Mouse (Mus musculus) fibroblast of lung, adult 2 months (primary cell): ENCODE measurements around the gene Pcdh17.

Experiments
- DNase-seq: peaks from one replicate; pipeline ENCODE4 v3.0.0-alpha.2; 2011; ENCODE audit warnings: low read depth

The Pcdh17 gene

GRCm38 (mm10) chr14:84443288-84443686, at the start of gene Pcdh17:
TSS of gene Pcdh17 (plus strand) at chr14:84443563.
- DNase-seq = peak; percentile 5

- no peak for DNase-seq
Observed at GRCm38 (mm10) chr14:84397137-84397536, 46.2 kb upstream of the Pcdh17 start.

GRCm38 (mm10) chr14:84424736-84425135, 18.6 kb upstream of the Pcdh17 start:
- no peak for DNase-seq

DNA sequence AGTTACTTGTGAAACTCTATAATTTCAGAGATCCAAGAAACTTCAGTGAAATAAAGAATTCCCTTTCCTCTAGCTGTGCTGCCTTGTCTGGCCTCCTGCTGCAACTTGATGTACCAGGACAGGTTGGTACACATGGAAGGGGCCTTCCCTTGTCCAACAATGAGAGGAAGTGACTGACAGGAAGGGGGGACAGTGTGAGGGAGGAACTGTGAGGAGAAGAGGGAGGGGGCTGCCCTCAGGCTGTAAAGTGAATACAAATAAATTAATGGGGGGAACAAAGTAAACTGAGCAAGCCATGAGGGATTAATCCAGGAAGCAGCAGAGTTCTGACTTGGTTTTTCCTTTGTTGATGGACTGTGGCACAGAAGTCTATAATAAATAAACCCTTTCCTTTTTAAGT, 16.7 kb upstream of the Pcdh17 start:
- DNase-seq = no peak

GRCm38 (mm10) chr14:84438066-84438770, 5.1 kb upstream of the Pcdh17 start:
- DNase-seq = no peak

DNA sequence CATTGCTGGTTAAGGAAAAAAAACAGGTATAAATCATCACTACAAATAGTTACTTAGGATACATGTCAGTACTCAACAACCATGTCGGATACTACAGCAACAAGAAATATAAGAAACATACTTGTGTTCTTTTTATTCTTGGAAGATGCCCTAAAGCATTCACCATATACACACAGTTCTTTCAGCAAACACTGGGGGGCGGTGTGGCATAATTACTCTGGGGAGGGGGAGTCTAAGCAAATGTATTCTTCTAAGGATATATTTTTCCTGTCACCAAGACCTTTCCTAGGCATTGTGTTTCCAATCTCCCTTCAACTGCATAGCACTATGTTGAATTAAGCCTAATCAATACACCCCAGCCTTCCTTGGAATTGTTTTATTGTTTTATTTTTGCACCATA, 2.5 kb upstream of the Pcdh17 start:
- no peak for DNase-seq

DNA sequence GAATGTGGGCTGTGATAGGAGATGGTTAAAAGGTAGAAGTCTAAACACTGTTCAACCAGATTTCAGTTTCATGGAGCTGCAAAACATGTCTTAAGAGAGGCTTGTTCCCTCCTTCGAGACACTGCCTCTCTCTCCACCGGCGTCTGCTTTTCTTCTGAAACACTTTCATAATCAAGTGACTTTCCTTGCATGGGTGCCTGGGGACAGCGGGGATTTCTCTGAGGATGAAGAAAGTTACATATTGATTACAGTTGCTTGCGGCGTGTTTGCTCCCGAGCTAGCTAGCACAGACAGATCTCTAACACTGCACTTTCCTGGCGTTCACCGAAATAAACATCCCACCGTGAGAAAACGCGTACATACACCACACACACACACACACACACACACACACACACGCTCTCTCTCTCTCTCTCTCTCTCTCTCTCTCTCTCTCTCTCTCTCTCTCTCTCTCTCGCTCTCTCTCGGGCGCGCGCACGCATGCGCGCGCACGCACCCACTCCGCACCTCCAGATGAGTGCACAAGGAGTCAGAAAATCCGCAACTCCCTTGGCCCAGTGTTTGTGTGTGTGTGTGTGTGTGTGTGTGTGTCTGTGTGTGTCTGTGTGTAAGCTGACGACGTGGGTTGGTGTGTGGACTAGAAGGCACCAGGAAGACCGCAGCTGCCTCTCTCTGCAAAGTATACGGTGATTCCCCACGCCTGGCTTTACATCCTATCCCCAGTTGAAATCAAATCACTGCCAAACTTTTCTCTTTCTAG, 655 bp upstream of the Pcdh17 start:
- DNase-seq = no peak

DNA sequence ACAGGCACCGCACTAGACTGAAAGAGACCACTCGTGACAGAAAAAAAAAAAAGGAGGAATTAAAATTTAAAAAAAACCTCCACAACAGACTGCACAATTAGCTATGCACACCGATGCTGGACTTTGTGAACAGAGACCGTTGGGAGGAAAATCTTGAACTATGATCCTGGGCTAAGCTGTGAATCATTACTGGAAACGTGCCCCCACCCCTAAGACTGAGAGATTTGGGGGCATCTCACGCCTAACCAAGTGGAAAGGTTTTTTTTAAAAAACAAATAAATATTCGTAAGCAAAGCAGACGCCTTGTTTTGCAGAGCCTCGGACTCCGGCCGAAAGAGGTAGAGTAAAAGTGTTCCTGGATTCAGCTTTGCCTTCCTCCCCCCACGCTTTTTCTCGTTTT, 398 bp downstream of the Pcdh17 start:
- no peak for DNase-seq

- DNase-seq = no peak
Observed at GRCm38 (mm10) chr14:84444276-84444662, 906 bp downstream of the Pcdh17 start.

GRCm38 (mm10) chr14:84444663-84445502, 1.5 kb downstream of the Pcdh17 start:
- DNase-seq = no peak

- no peak for DNase-seq
Observed at GRCm38 (mm10) chr14:84445503-84446410, 2.4 kb downstream of the Pcdh17 start.

- no peak for DNase-seq
Observed at GRCm38 (mm10) chr14:84446411-84446915, 3.1 kb downstream of the Pcdh17 start.

DNA sequence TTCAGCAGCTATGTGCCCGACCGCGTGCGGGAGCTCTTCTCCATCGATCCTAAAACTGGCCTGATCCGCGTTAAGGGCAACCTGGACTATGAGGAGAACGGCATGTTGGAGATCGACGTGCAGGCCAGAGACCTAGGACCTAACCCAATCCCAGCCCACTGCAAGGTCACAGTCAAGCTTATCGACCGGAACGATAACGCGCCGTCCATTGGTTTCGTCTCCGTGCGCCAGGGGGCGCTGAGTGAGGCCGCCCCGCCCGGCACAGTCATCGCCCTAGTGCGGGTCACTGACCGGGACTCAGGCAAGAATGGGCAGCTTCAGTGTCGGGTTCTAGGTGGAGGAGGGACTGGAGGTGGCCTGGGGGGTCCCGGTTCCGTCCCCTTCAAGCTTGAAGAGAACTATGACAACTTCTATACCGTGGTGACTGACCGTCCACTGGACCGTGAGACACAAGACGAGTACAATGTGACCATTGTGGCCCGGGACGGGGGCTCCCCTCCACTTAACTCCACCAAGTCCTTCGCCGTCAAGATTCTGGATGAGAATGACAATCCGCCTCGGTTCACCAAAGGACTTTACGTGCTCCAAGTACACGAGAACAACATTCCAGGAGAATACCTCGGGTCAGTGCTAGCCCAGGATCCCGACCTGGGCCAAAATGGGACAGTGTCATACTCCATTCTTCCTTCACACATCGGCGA, 3.7 kb downstream of the Pcdh17 start:
- DNase-seq = no peak

GRCm38 (mm10) chr14:84447661-84448380, 4.5 kb downstream of the Pcdh17 start:
- DNase-seq = no peak

DNA sequence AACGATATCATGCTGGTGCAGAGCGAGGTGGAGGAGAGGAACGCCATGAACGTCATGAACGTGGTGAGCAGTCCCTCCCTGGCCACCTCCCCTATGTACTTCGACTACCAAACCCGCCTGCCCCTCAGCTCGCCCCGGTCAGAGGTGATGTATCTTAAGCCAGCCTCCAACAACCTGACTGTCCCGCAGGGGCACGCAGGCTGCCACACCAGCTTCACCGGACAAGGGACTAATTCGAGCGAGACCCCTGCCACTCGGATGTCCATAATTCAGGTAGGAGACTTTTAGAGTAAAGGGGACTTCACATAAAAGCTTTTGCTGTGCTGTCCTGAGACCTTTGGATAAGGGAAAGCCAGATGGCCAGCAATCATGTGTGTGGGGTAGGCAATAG, 5.0 kb downstream of the Pcdh17 start:
- DNase-seq = no peak

DNA sequence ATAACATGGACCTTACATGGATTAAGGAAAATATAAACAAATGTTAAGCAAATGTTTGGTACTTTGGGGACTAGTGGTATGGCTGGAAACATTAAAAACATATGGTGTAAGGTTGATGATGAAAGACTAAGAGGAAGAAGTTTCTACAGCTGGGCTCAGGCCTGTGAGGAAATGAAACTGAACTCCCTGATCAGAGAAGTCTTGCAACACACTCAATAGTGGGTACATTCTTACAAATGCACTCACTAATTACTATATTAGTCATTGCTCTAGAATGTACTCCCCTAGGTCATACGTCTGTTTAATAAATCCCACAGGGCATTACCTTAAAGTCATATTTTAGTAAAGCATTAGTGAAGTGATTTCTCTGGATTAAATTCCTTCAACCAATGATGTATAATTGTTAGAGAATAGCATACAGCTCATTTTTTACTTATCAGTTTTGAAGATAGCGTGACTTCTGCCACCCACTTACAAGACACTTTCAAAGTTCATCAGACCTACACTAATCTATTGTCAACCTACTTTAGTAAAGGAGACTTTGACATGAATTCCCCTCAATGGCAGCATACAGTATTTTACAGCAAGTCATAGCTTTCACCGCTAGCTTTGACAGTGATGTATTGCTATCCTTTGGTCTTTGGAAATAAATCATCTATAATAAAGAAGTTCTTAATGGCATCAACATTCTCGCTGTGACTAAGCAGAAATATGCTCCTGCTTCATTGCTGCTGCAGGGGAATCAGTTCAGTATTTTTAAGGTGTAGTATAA, 10.9 kb downstream of the Pcdh17 start:
- DNase-seq = no peak

- no peak for DNase-seq
Observed at GRCm38 (mm10) chr14:84475491-84475890, 32.1 kb downstream of the Pcdh17 start.

DNA sequence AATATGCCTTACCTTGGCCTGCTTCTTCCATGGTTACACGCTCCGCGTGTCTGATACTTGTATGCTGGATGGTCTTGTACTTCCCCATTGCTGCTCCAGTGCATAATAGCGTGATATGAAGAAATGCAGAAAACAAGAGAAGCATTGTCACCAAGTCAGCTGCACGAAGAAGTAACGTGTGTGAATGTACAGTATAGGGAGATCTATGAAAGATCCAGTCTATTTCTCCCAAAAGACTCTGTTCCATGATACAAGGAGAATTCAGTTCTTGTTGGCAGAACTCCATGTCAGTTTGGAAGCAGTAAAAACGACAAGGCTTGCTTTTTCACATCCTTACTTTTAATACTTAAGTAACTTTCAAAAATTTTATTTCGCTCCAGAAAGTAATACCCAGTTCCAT, 33.0 kb downstream of the Pcdh17 start:
- DNase-seq = no peak

GRCm38 (mm10) chr14:84476906-84477305, 33.5 kb downstream of the Pcdh17 start:
- DNase-seq = no peak
